Mouse (Mus musculus) heart, adult 9 months (tissue): ENCODE measurements around the gene Ccdc73.
"Not testable (repeated sequence)": the region's sequence is repeated elsewhere in the genome, so short reads cannot be mapped to it uniquely, and the experiment has no call there.

ENCODE experiments used
- DNase-seq, 2 experiments: peaks; one replicate each; pipeline ENCODE4 v3.0.0; 2022; ENCODE audit warnings: low spot score in 2 of 2

The Ccdc73 gene

DNA sequence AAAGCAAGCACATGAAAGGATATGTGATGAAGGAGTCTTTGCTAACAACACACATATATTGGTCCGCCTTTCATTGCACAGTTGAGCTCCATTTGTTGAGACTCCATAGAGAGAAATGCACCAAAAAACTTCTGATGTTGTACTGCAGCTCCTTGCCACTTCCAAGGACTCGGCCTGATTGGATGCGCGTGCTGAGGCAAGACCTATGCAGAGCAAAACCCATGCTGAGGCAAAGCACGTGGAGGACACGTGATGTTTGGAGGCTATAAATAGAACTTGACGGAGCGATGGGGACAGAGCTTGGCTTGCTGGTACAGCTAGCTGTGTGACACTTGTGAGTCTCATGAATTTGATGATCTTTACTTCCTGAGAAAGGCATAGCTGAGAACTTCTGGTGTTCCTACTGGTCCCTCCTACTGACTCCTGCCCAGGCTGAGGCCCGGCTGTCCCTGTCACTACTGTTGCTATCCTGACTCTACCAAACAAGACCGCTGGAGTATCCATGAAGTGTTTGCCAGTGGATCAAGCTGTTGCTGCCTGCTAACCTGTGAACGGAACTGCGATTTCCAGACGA is at the start of gene Ccdc73:
TSS of gene Ccdc73 (plus strand) at position 524 of the 574 bp plus-strand sequence.
- DNase-seq, result no peak

DNA sequence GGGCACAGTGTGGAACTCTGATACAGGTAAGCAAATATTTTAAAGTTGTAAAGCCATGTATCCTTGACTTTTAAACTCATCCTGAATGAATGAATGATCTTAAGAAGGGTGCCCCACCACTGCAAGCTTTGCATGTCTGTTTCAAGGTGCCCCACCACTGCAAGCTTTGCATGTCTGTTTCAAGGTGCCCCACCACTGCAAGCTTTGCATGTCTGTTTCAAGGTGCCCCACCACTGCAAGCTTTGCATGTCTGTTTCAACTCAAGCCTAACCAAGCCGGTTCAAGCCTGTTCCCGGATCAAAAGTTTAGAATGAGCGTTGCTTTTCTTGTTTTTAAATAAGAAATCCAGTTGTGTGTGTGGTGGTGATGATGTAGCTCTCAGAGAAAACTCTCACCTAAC is 48.8 kb upstream of the Ccdc73 start:
- not testable (repeated sequence) for DNase-seq

DNA sequence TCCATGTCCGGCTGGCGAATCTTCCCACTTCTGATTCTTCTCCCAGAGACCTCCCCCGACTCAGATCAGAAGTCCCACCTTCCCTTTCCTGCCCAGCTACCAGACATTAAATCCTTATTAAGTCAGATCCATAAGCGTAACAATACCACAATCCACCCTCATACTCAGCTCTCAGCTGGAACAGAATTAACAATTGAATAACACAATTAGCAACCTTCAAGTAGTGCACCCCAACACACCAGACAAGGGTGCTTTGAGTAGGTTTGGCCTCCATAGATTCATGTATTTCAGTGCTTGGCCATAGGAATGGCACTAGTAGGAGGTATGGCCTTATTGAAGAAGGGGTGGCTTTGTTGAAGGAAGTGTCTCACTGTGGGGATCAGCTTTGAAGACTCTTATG is 41.4 kb upstream of the Ccdc73 start:
- no peak for DNase-seq

DNA sequence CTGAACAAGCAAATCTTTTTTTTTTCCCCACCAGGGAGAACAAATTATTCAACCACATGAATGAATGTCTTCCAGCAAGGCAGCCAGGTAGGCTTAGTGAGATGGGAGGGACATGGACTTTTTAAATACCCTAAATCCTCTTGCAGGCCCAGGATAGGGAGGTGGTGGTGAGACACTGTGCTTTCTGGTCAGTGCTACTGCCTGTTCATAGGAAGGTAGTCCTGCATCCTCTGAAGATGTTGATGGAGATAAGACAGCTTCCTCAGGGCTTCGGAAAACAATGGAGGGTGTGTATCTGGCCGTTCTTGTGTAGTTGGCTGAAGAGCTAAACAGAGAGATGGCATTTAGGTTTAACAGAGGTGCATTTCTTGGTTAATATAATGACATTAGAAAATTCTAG is 35.1 kb upstream of the Ccdc73 start:
- peak in 1 of 2 experiments; percentile 52 for DNase-seq

DNA sequence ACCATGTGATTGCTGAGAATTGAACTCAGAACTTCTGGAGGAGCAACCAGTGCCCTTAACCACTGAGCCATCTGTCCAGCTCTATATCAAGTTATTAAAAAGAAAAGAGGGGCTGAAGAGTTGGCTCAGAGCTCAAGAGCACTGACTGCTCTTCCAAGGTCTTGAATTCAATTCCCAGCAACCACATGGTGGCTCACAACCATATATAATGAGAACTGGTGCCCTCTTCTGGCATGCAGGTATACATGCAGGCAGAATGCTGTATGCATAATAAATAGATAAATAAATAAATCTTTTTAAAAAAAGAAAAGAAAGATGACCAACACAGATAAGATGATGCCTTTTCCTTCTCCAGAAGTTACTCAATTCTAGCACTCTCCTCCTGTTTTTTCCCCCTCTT is 26.6 kb upstream of the Ccdc73 start:
- no peak for DNase-seq

DNA sequence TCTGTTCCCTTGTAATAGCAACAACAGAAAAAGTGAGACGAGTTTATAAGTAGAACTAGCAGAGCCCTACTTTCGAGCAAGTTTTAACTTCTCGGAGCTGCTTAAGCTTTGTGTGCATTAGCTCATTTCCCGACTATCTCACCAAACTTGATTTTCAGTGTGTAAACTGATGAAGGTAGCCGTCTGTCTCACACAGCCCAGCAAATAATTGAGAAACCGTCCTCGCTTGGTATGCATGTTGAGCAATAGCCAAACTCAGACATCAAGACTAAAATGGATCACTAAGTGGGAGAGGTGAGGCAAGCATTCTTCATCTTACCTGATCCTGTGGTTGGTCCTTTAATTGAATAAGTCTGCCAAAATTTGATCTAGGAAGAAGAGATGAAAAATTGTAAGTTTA is 25.9 kb upstream of the Ccdc73 start:
- DNase-seq, result no peak

DNA sequence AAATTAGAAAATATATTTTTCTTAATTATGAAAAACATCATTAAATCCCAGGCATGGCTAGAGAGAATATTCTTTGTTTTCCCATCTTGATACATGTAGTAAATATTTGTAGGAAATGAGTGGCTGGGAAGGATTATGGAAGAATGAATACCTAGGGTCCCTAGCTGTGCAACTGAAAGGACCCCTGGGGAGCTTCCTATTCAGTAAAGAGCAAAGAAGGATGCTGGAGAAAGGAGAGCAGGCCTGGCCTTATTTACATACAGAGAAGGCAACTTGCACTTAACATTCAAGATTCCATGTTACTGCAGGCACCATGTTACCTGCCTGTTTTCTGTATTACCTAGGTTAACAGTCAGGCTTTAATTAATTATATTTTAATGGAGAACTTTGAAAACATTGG is 25.0 kb upstream of the Ccdc73 start:
- DNase-seq, result no peak

DNA sequence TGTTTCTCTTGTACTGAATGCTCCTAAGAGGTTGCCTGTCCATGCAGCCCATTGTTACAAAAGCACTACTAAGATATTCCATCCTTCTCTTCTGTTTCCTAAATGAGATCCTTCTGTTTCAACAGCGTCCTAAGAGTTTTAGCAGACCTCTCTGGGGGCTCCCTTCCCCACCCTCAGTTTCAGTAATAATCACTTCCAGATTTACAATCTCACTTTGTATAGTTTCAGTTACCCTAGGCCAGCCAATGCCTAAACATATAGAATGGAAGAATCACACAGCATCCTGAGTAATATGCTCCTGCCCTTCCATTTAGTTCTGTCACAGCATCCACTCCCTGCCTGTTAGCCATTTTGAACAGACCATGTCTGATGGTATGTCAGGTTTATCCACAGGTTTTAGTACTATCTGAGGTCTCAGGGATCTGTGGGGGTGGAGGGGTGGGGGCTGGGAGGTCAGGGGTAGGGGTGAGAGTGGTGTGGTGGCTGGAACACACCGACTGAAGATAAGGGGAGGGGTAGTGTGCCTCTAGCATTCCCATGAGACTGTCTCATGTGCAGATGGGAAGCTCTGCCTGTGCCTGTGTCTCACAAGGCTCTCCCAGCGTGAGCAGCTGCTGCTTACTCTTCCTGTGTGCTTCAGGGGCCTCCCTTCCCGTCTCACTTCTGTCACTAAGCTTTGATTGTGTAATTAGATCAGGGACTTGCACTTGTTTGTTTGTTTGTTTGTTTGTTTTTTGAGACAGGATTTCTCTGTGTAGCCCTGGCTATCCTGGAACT is 20.8 kb upstream of the Ccdc73 start:
- no peak for DNase-seq

DNA sequence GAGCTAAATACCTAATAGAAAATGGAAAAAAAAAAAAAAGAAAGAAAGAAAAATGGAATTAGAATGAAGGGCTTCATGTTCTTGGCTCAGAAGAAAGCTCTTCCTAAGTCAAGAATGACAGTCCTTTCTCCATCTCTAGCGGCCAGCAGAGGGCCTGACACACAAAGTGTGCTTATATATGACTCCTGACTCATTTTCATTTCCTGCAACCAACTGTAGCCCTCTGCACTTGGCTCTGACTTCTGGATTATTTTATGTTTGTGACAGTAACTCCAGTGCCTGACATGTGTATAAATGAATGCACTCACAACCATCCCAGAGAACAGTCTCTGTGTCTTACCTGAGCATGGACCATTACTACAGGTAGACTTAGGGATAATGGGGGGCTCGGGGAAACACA is 20.0 kb upstream of the Ccdc73 start:
- DNase-seq, result no peak

DNA sequence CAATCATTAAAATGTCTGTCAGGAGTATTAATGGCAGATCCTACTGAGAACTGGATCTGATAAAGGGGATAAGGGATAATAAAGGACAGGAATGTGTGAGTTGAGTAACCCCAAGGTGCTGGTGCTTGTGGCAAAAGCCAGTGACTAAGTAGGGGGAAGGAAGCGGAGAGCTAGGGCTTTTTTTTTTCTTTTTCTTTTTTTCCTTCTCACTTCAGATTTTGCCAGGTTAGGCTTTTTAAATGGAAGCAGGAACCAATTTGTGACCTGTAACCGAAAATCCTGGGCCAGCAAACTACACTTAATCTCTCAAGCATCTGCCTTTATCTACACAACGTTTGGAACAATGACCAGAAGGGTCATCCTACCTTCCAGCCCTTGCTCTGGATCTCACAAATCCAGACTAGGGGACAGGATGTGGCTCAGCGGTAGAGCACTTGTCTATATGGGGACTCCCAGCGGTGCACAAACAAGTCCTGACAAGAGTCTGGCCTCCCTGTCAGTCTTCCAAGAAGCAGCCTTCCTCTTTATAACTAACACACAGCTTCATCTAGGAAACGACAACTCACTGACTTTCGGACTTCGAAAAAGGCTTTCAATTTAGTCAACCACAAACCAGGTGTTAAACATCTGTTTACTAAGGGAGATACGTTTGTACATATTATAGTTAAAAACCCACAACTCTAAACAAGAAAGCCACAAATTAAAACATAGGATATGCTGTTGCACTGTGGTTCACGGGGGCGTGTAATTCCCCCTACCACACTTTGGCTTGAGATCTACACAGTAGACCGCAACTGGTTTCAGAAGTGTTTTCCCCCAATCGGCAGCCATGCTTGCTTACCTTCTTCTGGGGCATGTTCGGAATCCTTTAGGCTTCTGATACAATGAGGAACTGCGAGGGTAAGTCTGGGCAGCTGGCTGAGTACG is 19.1 kb upstream of the Ccdc73 start:
- no peak for DNase-seq

DNA sequence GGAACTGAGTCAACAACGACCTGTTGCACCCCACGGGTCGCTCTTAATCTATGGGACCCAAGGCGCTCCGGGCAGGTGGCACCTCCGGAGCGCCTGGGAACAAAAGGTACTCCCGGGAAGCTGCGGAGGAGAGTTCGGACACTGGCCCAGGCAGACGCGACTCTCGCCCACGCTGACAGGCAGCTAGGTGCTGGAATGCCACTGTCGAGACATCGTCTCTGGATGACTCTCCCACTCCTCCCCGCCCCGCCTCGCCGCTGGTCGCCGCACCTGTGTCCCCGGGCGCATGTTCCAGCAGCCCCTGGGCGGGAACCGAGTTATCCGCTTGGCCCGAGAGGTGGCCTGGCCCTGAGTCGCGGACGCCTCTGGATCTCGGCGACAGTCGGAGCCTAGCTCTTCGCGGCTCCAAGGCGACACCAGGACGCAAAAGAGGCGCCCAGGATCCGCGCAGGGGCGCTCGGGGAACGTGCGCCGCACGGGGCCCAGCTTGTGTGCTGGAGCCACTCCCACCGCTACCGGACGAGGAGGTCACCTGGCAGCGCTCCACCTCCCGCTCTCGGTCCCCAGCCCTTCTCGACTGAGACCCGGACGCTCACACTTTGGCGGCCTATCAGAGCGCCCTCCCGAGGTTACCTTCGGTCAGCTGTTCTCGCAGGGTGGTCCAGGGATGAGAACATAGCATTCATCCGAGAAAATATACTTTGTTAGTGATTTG is 18.2 kb upstream of the Ccdc73 start, which contains the start of gene Prrg4:
TSS of gene Prrg4 (minus strand) at position 601 of the 715 bp plus-strand sequence.
- peak; percentile 40 to 41 for DNase-seq

DNA sequence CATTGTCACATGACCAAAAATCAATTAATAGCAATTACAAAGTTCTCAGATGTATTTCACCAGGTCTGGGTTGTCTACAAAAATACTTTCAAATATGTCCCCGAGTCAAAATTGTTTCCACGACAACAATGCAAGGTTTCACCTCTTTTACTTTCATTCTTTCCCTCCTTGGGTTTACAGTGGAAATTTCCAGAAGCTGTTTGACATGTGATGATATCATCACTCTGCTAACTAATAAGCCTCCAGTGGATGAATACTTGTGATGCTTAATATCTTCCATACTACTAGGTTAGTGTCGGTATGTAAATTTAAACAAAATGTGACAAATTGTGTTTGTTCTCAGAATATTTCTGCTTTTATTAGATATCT is 17.6 kb upstream of the Ccdc73 start:
- DNase-seq, result no peak

DNA sequence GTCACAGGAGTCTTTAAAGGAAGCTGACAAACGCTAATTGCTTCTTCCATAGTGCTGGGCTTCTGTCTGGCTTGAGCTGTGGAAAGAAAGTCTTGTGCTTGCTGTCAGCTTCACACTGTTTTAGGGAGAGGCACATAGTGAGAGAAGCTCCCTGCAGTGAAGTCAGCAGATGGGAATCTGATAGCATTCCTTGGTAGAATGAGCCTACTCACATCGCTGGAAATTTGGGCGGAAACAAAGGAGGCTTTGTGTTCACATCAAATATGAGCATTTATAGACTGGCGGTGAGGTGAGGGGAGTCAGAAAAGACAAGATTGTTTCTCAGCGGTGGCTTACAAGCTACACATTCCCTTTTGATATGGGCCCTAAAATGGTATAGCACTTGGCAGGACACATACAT is 15.9 kb upstream of the Ccdc73 start:
- no peak for DNase-seq

DNA sequence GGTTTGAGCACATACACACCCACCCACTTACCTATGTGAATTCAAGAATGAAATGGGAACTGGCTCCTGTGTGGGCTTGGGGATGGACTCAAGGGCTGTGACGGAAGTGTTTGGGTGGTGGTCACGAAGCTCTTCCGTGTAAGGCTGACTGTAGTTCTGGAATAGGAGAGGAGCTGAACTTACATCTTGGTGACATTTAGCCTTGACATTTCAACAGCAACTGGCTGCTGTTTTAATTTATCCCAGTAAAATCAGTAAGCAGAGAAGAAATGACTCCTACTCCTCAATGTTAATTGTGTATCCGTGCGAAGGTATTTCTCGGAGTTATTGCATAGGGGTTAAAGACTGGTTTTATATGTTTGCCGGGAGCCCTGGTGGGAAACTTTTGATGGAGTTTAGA is 15.1 kb upstream of the Ccdc73 start:
- no peak for DNase-seq

DNA sequence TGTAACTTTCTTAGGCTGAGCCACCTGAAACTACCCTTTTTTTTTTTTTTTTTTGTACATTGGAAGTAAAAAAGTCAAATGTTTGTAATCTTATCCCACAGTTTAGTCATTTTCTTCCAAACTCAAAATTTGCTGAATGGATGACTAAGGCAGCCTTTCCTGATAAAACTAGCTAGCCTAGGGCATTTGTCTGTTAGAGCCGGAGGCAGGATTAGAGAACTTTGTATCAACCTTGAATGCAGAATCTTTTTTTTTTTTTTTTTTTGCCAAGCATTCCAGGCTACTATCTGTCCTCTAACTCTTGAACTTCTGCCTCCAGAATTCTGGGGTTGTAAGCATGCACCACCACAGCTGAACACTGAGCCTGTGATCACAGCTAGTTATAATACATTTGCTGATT is 12.8 kb upstream of the Ccdc73 start:
- no peak for DNase-seq

DNA sequence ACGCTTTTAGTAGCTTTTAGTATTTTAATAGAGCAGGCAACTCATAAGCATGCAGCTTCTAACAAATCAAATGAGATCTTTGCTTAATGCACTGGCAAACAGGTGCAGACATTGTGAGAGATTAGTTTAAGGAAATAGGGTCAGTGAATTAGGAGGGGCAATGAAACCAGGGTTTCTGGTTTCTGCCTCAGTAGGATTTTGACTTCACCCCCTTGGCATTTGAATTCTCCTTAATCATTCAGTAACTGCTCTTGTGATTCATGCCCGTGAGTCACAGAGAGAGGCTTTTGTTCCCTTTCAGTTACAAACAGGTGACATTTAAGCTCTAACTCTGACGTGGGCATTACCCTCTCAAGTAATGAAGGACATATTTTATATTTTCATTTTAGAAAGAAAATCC is 11.9 kb upstream of the Ccdc73 start:
- no peak for DNase-seq

DNA sequence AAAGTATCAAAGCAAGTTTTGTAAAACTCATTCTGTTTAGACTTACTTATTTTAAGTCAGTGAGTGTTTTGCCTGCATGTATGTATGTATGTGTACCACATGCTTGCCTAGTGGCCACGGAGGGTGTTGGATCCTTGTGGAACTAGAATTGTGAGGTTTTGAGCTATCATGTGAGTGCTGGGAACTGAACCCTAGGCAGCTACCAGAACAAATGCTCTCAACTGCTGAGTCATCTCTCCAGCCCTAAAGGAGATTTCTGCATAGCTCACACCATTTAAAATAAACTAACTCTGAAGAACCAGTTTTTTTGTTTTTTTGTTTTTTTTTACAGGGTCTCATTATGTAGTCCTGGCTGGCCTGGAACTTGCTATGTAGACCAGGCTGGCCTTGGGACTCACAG is 11.4 kb upstream of the Ccdc73 start:
- no peak for DNase-seq

DNA sequence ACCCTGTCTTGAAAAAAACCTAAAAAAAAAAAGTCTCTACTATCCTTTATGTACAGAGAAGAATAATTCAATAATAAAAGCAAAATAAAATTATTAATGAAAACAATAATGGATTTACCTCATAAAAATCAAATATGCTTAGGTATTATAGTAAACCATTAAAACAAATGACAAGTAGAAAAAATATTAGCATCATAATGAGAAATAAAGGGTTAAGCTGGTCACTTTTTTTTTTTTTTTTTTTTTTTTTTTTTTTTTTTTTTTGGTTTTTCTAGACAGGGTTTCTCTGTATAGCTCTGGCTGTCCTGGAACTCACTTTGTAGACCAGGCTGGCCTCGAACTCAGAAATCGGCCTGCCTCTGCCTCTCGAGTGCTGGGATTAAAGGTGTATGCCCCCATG is 9.5 kb upstream of the Ccdc73 start:
- DNase-seq, result not testable (repeated sequence)

DNA sequence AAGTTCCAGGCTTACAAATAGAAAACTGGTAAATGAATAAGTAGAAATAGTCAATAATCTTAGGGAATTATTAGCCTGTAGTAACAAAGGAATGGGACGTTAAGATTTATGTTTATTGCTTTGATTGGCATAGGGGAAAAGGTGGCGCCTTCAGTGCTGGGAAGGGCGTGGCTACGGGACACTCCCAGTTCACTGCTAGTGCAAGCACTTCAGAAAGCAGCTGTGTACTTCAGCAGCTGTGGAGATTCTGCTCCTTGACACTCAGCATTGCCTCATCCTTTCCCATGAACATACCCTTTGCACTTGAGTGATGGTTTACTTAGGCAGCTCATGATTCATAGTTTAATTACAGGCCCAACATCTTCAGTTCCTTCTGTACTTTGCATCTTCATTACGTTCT is 8.5 kb upstream of the Ccdc73 start:
- DNase-seq, result no peak

DNA sequence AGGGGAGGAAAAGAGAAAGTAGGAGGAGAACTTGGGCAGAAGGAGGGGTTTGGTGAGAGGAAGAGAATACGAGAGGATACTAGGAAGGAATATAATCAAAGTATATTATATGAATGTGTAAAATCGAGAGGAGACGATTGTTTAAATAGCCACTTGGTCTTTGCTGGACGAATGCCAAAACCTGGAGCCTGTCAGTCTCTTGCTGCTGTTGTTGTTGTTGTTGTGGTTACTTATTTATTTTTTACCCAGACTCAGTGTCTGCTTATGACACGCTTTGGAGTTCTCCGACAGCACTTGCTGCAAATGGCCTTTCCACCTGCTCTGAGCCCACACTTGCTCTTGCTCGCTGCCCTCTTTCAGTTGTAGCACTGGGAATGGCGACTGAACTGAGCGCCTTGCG is 7.2 kb upstream of the Ccdc73 start:
- no peak for DNase-seq

DNA sequence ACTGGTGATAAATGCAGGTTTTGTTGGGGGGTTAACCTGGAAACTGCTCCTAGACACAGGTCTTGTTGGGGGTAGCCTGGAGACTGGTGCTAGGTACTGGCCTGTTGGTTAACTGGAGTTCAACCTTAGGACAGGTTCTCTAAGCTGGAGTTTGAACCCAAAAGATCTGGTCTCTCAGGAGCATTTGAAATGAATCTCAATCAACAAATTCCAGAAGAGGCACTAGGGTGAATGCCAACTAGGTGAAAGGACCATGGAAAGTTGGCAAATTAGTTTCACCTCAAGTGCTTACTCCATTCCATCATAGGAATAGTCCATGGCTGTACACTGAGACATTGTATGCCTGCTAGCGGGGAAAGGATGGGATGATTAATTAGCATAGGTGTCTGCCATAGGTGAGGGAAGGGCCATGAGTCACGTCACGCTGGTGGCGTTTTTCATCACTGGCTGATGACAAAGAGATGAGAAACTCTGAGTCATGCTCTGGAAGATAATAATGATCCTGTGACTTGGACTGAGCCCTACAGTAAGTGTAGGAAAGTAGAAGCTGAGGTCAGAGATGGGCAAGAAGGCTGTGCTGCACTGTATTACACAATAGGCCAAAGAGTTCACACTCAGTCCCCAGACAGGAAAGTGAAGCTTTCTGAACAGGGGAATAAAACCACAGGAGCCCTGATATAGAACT is 3.3 kb upstream of the Ccdc73 start:
- DNase-seq, result peak in 1 of 2 experiments; percentile 12
